Comparison of ENCODE assay signal across 7 mouse cellular contexts in genomic region chr1:37448361-37449095, GRCm38 (mm10). TPM values are rescaled to one million over a fixed set of nuclear protein-coding genes. Genes with fewer than 3 reads are reported as not detected.
DNase-seq lines count a peak whose midpoint lies in the region; ATAC-seq and TF ChIP-seq lines count a peak whose summit lies in the region.

No protein-coding gene starts in this region.

- H3K27me3 ChIP-seq in ES-Bruce4 (ENCODE audit: control insufficient read depth, insufficient read depth, low read length, poor library complexity, severe bottlenecking), result no peaks in the 10 kb centered on the region
- no peaks in the 10 kb centered on the region for H3K27me3 ChIP-seq in liver, embryonic 13.5 days

- H3K4me2 ChIP-seq in liver, embryonic 13.5 days, result no peak overlapping the region

- TF ChIP-seq CTCF in layer of hippocampus, adult 2 months (conservative IDR thresholded peaks at IDR 0.05), result peak; percentile 80
- TF ChIP-seq CTCF in ES-Bruce4 (IDR thresholded peaks at IDR 0.05; ENCODE audit: low read depth, low read length), result peak; percentile 38

- DNase-seq in layer of hippocampus, adult 2 months (ENCODE audit: low spot score in 2 of 2), result peak in 1 of 2 experiments; percentile 48
- no peak for DNase-seq in layer of hippocampus, postnatal 14 days (ENCODE audit: low spot score in 2 of 2)
- DNase-seq in adrenal gland, adult 18-20 months (ENCODE audit: low spot score in 2 of 2), result peak; percentile 53 to 57
- DNase-seq in forelimb bud, embryonic 11.5 days (ENCODE audit: low read depth, low spot score), result peak; percentile 17
- DNase-seq in liver, embryonic 13.5 days, result peak; percentile 28
- peak; percentile 52 to 83 for DNase-seq in spleen, postnatal 10 days (ENCODE audit: low spot score in 2 of 2)

- H3K36me3 ChIP-seq in ES-Bruce4 (ENCODE audit: control insufficient read depth, insufficient read depth, low read length, poor library complexity, severe bottlenecking), result no peaks in the 10 kb centered on the region
- H3K36me3 ChIP-seq in liver, embryonic 13.5 days, result no peaks in the 10 kb centered on the region

- no peak for ATAC-seq in liver, embryonic 13.5 days (ENCODE audit: low read depth)

- no peak for TF ChIP-seq EP300 in ES-Bruce4 (IDR thresholded peaks at IDR 0.05; ENCODE audit: insufficient read depth, low read depth, low read length)

- H3K9me3 ChIP-seq in ES-Bruce4 (replicated peaks; ENCODE audit: control insufficient read depth, insufficient read depth, low read length, poor library complexity, severe bottlenecking), result no peaks in the 10 kb centered on the region
- no peaks in the 10 kb centered on the region for H3K9me3 ChIP-seq in liver, embryonic 13.5 days (replicated peaks)

- H3K9ac ChIP-seq in ES-Bruce4 (ENCODE audit: low read depth, poor library complexity, severe bottlenecking), result no peak overlapping the region
- no peak overlapping the region for H3K9ac ChIP-seq in liver, embryonic 13.5 days

- no peaks in the 10 kb centered on the region for H3K4me1 ChIP-seq in ES-Bruce4 (ENCODE audit: control insufficient read depth, insufficient read depth, low read length)
- H3K4me1 ChIP-seq in liver, embryonic 13.5 days (replicated peaks), result peaks cover 1% of the 10 kb centered on the region; the same call in 1 of the 2 replicates

- TF ChIP-seq POLR2A in ES-Bruce4 (IDR thresholded peaks at IDR 0.05; ENCODE audit: insufficient read depth, low read length), result no peak

- H3K27ac ChIP-seq in layer of hippocampus, adult 2 months, result no peak overlapping the region
- no peak overlapping the region for H3K27ac ChIP-seq in ES-Bruce4 (ENCODE audit: insufficient read depth, low read length)
- H3K27ac ChIP-seq in liver, embryonic 13.5 days, result no peak overlapping the region

- 62% methylated on average over 10 of the region's 10 CpGs for WGBS in liver, embryonic 13.5 days (ENCODE audit: insufficient replicate concordance)

- no peak overlapping the region for H3K4me3 ChIP-seq in layer of hippocampus, adult 2 months
- H3K4me3 ChIP-seq in ES-Bruce4 (ENCODE audit: low read depth, low read length), result no peak overlapping the region
- no peak overlapping the region for H3K4me3 ChIP-seq in liver, embryonic 13.5 days (replicated peaks)

RNA-seq across cellular contexts. Expression of gene Unc50, which starts 18.6 kb away (rescaled TPM):
- total RNA-seq in layer of hippocampus, adult 2 months (2021), result 10 to 100 TPM; 53.3 to 59.7 TPM
- 10 to 100 TPM; 55.3 to 57.6 TPM for total RNA-seq in layer of hippocampus, postnatal 14 days (2021)
- polyA plus RNA-seq in ES-Bruce4 (2011; ENCODE audit: insufficient read depth, insufficient read length, low read depth, missing spikeins), result 41.1 and 42.7 TPM in 2 replicates
- 10 to 100 TPM; 61.0 to 72.3 TPM for total RNA-seq in adrenal gland, adult 18-20 months (2021)
- polyA plus RNA-seq in liver, embryonic 13.5 days (2015; fragmentation: Nextera tagmentation; extraction: Ambion mirVana), result 86.7 and 87.2 TPM in 2 replicates

RNA-seq across cellular contexts. Expression of gene Coa5, which starts 18.6 kb away (rescaled TPM):
- total RNA-seq in layer of hippocampus, adult 2 months (2021), result 10 to 100 TPM; 61.2 to 62.5 TPM
- 10 to 100 TPM; 43.1 to 43.2 TPM for total RNA-seq in layer of hippocampus, postnatal 14 days (2021)
- 55.3 and 55.4 TPM in 2 replicates for polyA plus RNA-seq in ES-Bruce4 (2011; ENCODE audit: insufficient read depth, insufficient read length, low read depth, missing spikeins)
- 100 to 1,000 TPM; 121 to 134 TPM for total RNA-seq in adrenal gland, adult 18-20 months (2021)
- polyA plus RNA-seq in liver, embryonic 13.5 days (2015; fragmentation: Nextera tagmentation; extraction: Ambion mirVana), result 36.8 and 45.2 TPM in 2 replicates

Comparison
In these comparisons a context has a peak if more than half of its experiments do, and no peak if none do; other contexts are left out.
1. DNase-seq: peak in adrenal gland, adult 18-20 months (2 of 2), forelimb bud, embryonic 11.5 days (single experiment), liver, embryonic 13.5 days (single experiment) and spleen, postnatal 10 days (2 of 2); none in layer of hippocampus, postnatal 14 days (0 of 2).